Mouse (Mus musculus): ENCODE measurements around the gene Cxcr3. TPM values are rescaled to one million over a fixed set of nuclear protein-coding genes. Genes with fewer than 3 reads are reported as not detected.

Cxcr3 gene
- total and polyA plus RNA-seq, 2 experiments from 2014 or later: 0.20 to 0.33 TPM

DNA sequence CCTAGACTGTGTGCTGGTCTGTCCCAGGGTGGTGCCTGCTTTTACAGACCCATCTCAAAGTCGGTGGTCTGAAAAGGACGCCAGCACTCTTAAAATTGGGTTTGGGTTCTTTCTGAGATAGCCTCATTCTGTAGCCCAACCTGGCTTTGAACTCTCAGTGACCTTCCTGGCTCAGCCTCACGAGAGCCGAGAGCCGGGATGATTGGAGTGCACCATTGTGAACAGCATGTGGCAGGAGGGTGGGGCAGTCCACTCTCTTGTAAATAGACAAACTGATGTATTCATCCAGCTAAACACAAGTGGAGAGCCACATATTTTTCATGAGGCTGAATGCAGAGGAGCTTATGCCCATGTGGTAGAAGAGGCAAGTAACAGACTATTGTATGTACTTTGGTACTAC, 912 bp upstream of the Cxcr3 start:
- DNase-seq (ENCODE audit: low spot score) (no peak), ATAC-seq (ENCODE audit: low FRiP score) (no peak)
- H3K9ac ChIP-seq (replicated peaks; ENCODE audit: low read length, poor library complexity, severe bottlenecking): no peak overlapping the region
- H3K4me1 ChIP-seq (ENCODE audit: insufficient read depth, low read length): no peaks in the 10 kb centered on the region
- WGBS: 62% methylated on average over 5 of the region's 5 CpGs
- TF ChIP-seq CTCF (IDR thresholded peaks at IDR 0.05): no peak
- H3K27ac ChIP-seq (ENCODE audit: low read depth, low read length): no peak overlapping the region
- no peak overlapping the region for H3K4me3 ChIP-seq (ENCODE audit: low read depth, low read length)
- H3K27me3 ChIP-seq (ENCODE audit: insufficient read depth, low read length): 0 out of 2 replicates have a peak, but pooled peaks cover 6% of the 10 kb centered on the region
- no peaks in the 10 kb centered on the region for H3K9me3 ChIP-seq (ENCODE audit: low read length)
- H3K4me2 ChIP-seq (ENCODE audit: low read depth, low read length, poor library complexity, severe bottlenecking): no peak overlapping the region
- no peaks in the 10 kb centered on the region for H3K36me3 ChIP-seq (ENCODE audit: insufficient read depth, low read length)

DNA sequence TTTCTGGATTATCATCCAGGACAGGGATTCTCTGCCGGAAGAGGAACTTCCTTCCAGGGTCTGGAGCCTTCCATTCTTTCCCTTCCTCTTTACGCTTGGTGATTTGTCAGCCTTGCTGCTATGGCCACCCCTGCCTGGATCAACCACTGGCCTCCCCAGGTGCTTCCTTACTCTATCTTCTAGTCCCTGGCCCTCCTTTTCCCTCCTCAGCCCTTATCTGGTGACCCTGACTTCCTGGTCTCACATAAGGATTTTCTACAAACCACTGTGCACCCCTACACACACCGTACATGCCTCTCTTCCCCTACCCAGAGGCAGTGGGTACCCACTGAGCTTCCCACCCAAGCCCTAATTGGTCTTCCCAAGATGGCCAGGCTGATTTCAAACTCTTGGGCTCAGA, 781 bp downstream of the Cxcr3 start:
- H3K4me1 ChIP-seq (ENCODE audit: insufficient read depth, low read length): no peaks in the 10 kb centered on the region
- TF ChIP-seq CTCF (IDR thresholded peaks at IDR 0.05): no peak
- ATAC-seq (ENCODE audit: low FRiP score) (no peak), DNase-seq (ENCODE audit: low spot score) (no peak)
- H3K36me3 ChIP-seq (ENCODE audit: insufficient read depth, low read length): no peaks in the 10 kb centered on the region
- no peak overlapping the region for H3K4me2 ChIP-seq (ENCODE audit: low read depth, low read length, poor library complexity, severe bottlenecking)
- H3K9me3 ChIP-seq (ENCODE audit: low read length): no peaks in the 10 kb centered on the region
- WGBS: 89% methylated on average over 2 of the region's 3 CpGs
- no peak overlapping the region for H3K27ac ChIP-seq (ENCODE audit: low read depth, low read length)
- no peak overlapping the region for H3K4me3 ChIP-seq (ENCODE audit: low read depth, low read length)
- 0 out of 2 replicates have a peak, but pooled peaks cover 6% of the 10 kb centered on the region for H3K27me3 ChIP-seq (ENCODE audit: insufficient read depth, low read length)
- H3K9ac ChIP-seq (replicated peaks; ENCODE audit: low read length, poor library complexity, severe bottlenecking): no peak overlapping the region

DNA sequence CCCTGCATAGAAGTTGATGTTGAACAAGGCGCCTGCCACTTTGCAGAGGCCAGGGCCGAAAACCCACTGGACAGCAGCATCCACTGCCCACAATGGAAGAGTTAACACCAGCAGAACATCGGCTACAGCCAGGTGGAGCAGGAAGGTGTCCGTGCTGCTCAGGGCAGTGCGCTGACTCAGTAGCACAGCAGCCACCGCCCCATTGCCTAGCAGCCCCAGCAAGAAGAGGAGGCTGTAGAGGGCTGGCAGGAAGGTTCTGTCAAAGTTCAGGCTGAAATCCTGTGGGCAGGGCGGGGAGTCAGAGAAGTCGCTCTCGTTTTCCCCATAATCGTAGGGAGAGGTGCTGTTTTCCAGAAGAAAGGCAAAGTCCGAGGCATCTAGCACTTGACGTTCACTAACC, 1.4 kb downstream of the Cxcr3 start:
- ATAC-seq (ENCODE audit: low FRiP score) (no peak), DNase-seq (ENCODE audit: low spot score) (no peak)
- H3K36me3 ChIP-seq (ENCODE audit: insufficient read depth, low read length): no peaks in the 10 kb centered on the region
- no peaks in the 10 kb centered on the region for H3K4me1 ChIP-seq (ENCODE audit: insufficient read depth, low read length)
- H3K9ac ChIP-seq (replicated peaks; ENCODE audit: low read length, poor library complexity, severe bottlenecking): no peak overlapping the region
- H3K4me2 ChIP-seq (ENCODE audit: low read depth, low read length, poor library complexity, severe bottlenecking): no peak overlapping the region
- 0 out of 2 replicates have a peak, but pooled peaks cover 3% of the 10 kb centered on the region for H3K27me3 ChIP-seq (ENCODE audit: insufficient read depth, low read length)
- TF ChIP-seq CTCF (IDR thresholded peaks at IDR 0.05): no peak
- H3K27ac ChIP-seq (ENCODE audit: low read depth, low read length): no peak overlapping the region
- WGBS: 83% methylated on average over 12 of the region's 12 CpGs
- H3K4me3 ChIP-seq (ENCODE audit: low read depth, low read length): no peak overlapping the region
- H3K9me3 ChIP-seq (ENCODE audit: low read length): no peaks in the 10 kb centered on the region

DNA sequence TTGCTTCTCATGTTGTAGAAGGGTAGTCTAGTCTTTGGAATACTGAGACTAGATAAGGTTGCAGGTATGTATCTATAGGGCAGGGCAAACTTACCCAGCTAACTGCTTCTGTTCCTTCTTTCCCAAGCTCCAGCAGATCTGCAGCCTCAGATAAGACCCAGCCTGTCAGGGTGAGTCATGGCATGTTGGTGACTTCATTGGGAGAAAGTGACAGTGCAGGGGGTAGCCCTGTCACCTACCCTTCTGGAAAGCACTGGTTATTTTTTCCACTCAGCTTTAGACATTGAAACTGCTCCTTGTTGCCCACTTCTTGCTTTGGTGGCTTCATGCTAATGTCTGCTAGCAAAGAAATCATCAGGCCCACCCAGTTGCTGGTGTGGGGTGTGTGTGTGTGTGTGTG, 4.1 kb downstream of the Cxcr3 start:
- no peak for ATAC-seq (ENCODE audit: low FRiP score)
- H3K27ac ChIP-seq (ENCODE audit: low read depth, low read length): no peak overlapping the region

DNA sequence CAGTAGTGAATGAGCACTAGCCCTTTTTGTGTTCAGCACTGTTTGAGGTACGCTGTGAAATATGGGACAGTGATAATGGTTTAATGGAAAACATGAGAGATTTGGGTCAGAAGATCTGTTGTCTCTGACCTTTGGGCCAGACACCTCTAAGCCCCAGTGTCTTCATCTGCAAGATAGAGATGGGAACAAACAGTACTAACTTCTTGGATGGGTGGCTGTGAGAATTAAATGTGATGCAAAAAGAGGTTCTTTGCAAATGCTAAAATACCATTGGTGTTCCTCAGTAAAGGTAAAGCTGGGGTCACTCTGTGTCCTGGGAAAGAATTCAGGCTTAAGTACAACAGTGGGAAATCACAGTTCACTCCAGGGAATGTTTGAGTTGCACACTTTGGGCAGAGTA, 13.7 kb downstream of the Cxcr3 start:
- TF ChIP-seq CTCF (IDR thresholded peaks at IDR 0.05): no peak
- DNase-seq (ENCODE audit: low spot score) (no peak), ATAC-seq (ENCODE audit: low FRiP score) (no peak)
- Histone ChIP-seq H3K4me2 (ENCODE audit: low read depth, low read length, poor library complexity, severe bottlenecking) (no peak overlapping the region), H3K4me3 (ENCODE audit: low read depth, low read length) (no peak overlapping the region), H3K36me3 (ENCODE audit: insufficient read depth, low read length) (no peaks in the 10 kb centered on the region), H3K27me3 (ENCODE audit: insufficient read depth, low read length) (no peaks in the 10 kb centered on the region), H3K4me1 (ENCODE audit: insufficient read depth, low read length) (no peaks in the 10 kb centered on the region), H3K27ac (ENCODE audit: low read depth, low read length) (no peak overlapping the region), H3K9me3 (ENCODE audit: low read length) (no peaks in the 10 kb centered on the region), H3K9ac (replicated peaks; ENCODE audit: low read length, poor library complexity, severe bottlenecking) (no peak overlapping the region)
- WGBS: 76% methylated on average over 1 of the region's 1 CpGs

More for the DNA sequence above, 4.1 kb downstream of the Cxcr3 start:
- Histone ChIP-seq H3K27me3 (ENCODE audit: insufficient read depth, low read length) (no peaks in the 10 kb centered on the region), H3K9me3 (ENCODE audit: low read length) (no peaks in the 10 kb centered on the region), H3K4me1 (ENCODE audit: insufficient read depth, low read length) (no peaks in the 10 kb centered on the region), H3K36me3 (ENCODE audit: insufficient read depth, low read length) (no peaks in the 10 kb centered on the region), H3K4me3 (ENCODE audit: low read depth, low read length) (no peak overlapping the region), H3K9ac (replicated peaks; ENCODE audit: low read length, poor library complexity, severe bottlenecking) (no peak overlapping the region), H3K4me2 (ENCODE audit: low read depth, low read length, poor library complexity, severe bottlenecking) (no peak overlapping the region)
- DNase-seq (ENCODE audit: low spot score): no peak
- TF ChIP-seq CTCF (IDR thresholded peaks at IDR 0.05): no peak

DNA sequence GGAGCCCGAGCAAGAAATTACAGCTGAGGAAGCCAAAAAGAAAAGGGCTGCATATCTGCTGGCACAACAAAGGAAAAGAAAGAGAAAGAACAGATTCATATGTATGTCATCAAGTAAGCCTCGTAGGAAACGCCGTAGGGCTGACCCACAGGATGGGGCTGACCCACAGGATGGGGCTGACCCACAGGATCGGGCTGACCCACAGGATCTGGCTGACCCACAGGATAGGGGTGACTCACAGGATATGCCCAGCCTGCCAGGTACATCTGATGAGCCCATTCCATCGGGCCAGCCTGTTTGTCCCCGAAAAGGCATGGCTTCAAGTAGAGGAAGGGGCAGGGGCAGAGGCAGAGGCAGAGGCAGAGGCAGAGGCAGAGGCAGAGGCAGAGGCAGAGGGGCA, 29.0 kb downstream of the Cxcr3 start:
- Histone ChIP-seq H3K4me1 (ENCODE audit: insufficient read depth, low read length) (no peaks in the 10 kb centered on the region), H3K4me2 (ENCODE audit: low read depth, low read length, poor library complexity, severe bottlenecking) (no peak overlapping the region), H3K27ac (ENCODE audit: low read depth, low read length) (no peak overlapping the region), H3K27me3 (ENCODE audit: insufficient read depth, low read length) (no peaks in the 10 kb centered on the region), H3K4me3 (ENCODE audit: low read depth, low read length) (no peak overlapping the region), H3K9me3 (ENCODE audit: low read length) (no peaks in the 10 kb centered on the region), H3K9ac (replicated peaks; ENCODE audit: low read length, poor library complexity, severe bottlenecking) (no peak overlapping the region), H3K36me3 (ENCODE audit: insufficient read depth, low read length) (no peaks in the 10 kb centered on the region)
- TF ChIP-seq CTCF (IDR thresholded peaks at IDR 0.05): no peak
- ATAC-seq (ENCODE audit: low FRiP score): no peak
- 87% methylated on average over 7 of the region's 7 CpGs for WGBS
- no peak for DNase-seq (ENCODE audit: low spot score)

Measured in midbrain, postnatal 0 days (tissue).